13 mouse cellular contexts compared by ENCODE assay signal in genomic region chr1:191444467-191444866, GRCm38 (mm10). TPM values are rescaled to one million over a fixed set of nuclear protein-coding genes. Genes with fewer than 3 reads are reported as not detected.
A peak's percentile ranks its signal among the peaks of the same experiment; 100 is the strongest.
DNase-seq lines count a peak whose midpoint lies in the region; ATAC-seq lines count a peak whose summit lies in the region.
"Had no signal": no experiment of that assay in that cellular context is flagged by ENCODE, and none has a peak within 500 bp of the region (broad histone marks: within the 10 kb centered on the region; RNA-seq: fewer than 3 reads in every experiment).

No protein-coding gene starts in this region.

- 15% methylated on average over 1 of the region's 1 CpGs for WGBS in kidney, embryonic 16.5 days
- WGBS in liver, embryonic 15.5 days (ENCODE audit: insufficient replicate concordance) = 59% methylated on average over 1 of the region's 1 CpGs
- WGBS in forebrain, embryonic 16.5 days = 68% methylated on average over 1 of the region's 1 CpGs
- 48% methylated on average over 1 of the region's 1 CpGs for WGBS in heart, embryonic 12.5 days

- no peaks in the 10 kb centered on the region for H3K9me3 ChIP-seq in kidney, embryonic 16.5 days (ENCODE audit: low read length)
- no peaks in the 10 kb centered on the region for H3K9me3 ChIP-seq in liver, embryonic 15.5 days (replicated peaks)
- no peaks in the 10 kb centered on the region for H3K9me3 ChIP-seq in forebrain, embryonic 16.5 days (ENCODE audit: control insufficient read depth, low read length)
- H3K9me3 ChIP-seq in heart, embryonic 12.5 days (replicated peaks) = no peaks in the 10 kb centered on the region
- H3K9me3 ChIP-seq: embryonic facial prominence, embryonic 12.5 days; G1E had no signal

- no peak overlapping the region for H3K9ac ChIP-seq in kidney, embryonic 16.5 days (replicated peaks; ENCODE audit: low read length)
- H3K9ac ChIP-seq in liver, embryonic 15.5 days = no peak overlapping the region
- no peak overlapping the region for H3K9ac ChIP-seq in forebrain, embryonic 16.5 days (replicated peaks; ENCODE audit: low read depth, low read length)
- no peak overlapping the region for H3K9ac ChIP-seq in heart, embryonic 12.5 days
- H3K9ac ChIP-seq: embryonic facial prominence, embryonic 12.5 days had no signal

- peaks cover 34% of the 10 kb centered on the region for H3K4me1 ChIP-seq in kidney, embryonic 16.5 days (ENCODE audit: insufficient read depth, low read length)
- peaks cover 46% of the 10 kb centered on the region for H3K4me1 ChIP-seq in liver, embryonic 15.5 days (replicated peaks)
- H3K4me1 ChIP-seq in forebrain, embryonic 16.5 days (replicated peaks; ENCODE audit: control insufficient read depth, insufficient read depth, low read length) = no peaks in the 10 kb centered on the region
- H3K4me1 ChIP-seq in heart, embryonic 12.5 days (replicated peaks) = peaks cover 31% of the 10 kb centered on the region
- H3K4me1 ChIP-seq: embryonic facial prominence, embryonic 12.5 days had no signal

- H3K4me2 ChIP-seq in kidney, embryonic 16.5 days (replicated peaks; ENCODE audit: low read depth, low read length) = no peak overlapping the region
- H3K4me2 ChIP-seq in liver, embryonic 15.5 days = no peak overlapping the region
- H3K4me2 ChIP-seq in forebrain, embryonic 16.5 days (ENCODE audit: low read length) = no peak overlapping the region
- no peak overlapping the region for H3K4me2 ChIP-seq in heart, embryonic 12.5 days
- H3K4me2 ChIP-seq: embryonic facial prominence, embryonic 12.5 days had no signal

- peak overlapping the region; percentile 85 for H3K27ac ChIP-seq in kidney, embryonic 16.5 days (ENCODE audit: low read length)
- H3K27ac ChIP-seq in liver, embryonic 15.5 days (replicated peaks) = peak overlapping the region; percentile 74
- no peak overlapping the region for H3K27ac ChIP-seq in forebrain, embryonic 16.5 days (ENCODE audit: low read length)
- no peak overlapping the region for H3K27ac ChIP-seq in heart, embryonic 12.5 days (ENCODE audit: poor library complexity, severe bottlenecking)
- H3K27ac ChIP-seq: embryonic facial prominence, embryonic 12.5 days; macrophage had no signal

- H3K36me3 ChIP-seq in kidney, embryonic 16.5 days (ENCODE audit: insufficient read depth, low read length) = no peaks in the 10 kb centered on the region
- no peaks in the 10 kb centered on the region for H3K36me3 ChIP-seq in liver, embryonic 15.5 days (replicated peaks)
- no peaks in the 10 kb centered on the region for H3K36me3 ChIP-seq in forebrain, embryonic 16.5 days (ENCODE audit: control insufficient read depth, insufficient read depth)
- no peaks in the 10 kb centered on the region for H3K36me3 ChIP-seq in heart, embryonic 12.5 days
- H3K36me3 ChIP-seq: embryonic facial prominence, embryonic 12.5 days; G1E had no signal

- ATAC-seq in kidney, embryonic 16.5 days (ENCODE audit: low FRiP score, low TSS enrichment) = peak; percentile 71
- ATAC-seq in liver, embryonic 15.5 days (ENCODE audit: insufficient read depth) = peak; percentile 38
- ATAC-seq in forebrain, embryonic 16.5 days = no peak
- ATAC-seq in heart, embryonic 12.5 days (ENCODE audit: insufficient number of reproducible peaks, low FRiP score) = no peak

- peak; percentile 43 for DNase-seq in lung, postnatal 10 days
- DNase-seq in lung, postnatal 25 days (ENCODE audit: low spot score) = no peak
- no peak for DNase-seq in retina, embryonic 14.5 days (ENCODE audit: low spot score)
- DNase-seq: adrenal gland, postnatal 25 days; cerebellum, postnatal 36 days; midbrain, embryonic 14.5 days had no signal

- H3K27me3 ChIP-seq in kidney, embryonic 16.5 days (ENCODE audit: insufficient read depth, low read length) = no peaks in the 10 kb centered on the region
- H3K27me3 ChIP-seq in liver, embryonic 15.5 days = no peaks in the 10 kb centered on the region
- no peaks in the 10 kb centered on the region for H3K27me3 ChIP-seq in forebrain, embryonic 16.5 days (replicated peaks; ENCODE audit: control insufficient read depth, insufficient read depth, low read length)
- no peaks in the 10 kb centered on the region for H3K27me3 ChIP-seq in heart, embryonic 12.5 days (replicated peaks)
- H3K27me3 ChIP-seq: embryonic facial prominence, embryonic 12.5 days had no signal

- H3K4me3 ChIP-seq in kidney, embryonic 16.5 days (ENCODE audit: low read length) = no peak overlapping the region
- no peak overlapping the region for H3K4me3 ChIP-seq in liver, embryonic 15.5 days (replicated peaks)
- no peak overlapping the region for H3K4me3 ChIP-seq in forebrain, embryonic 16.5 days (replicated peaks; ENCODE audit: low read length)
- H3K4me3 ChIP-seq in heart, embryonic 12.5 days = no peak overlapping the region
- H3K4me3 ChIP-seq: embryonic facial prominence, embryonic 12.5 days had no signal

RNA-seq across cellular contexts. Expression of gene Ppp2r5a, which starts 41.4 kb away (rescaled TPM):
- polyA plus RNA-seq in kidney, embryonic 16.5 days (2015; fragmentation: Nextera tagmentation; extraction: Ambion mirVana) = 15.7 and 18.8 TPM in 2 replicates
- polyA plus RNA-seq in liver, embryonic 15.5 days (2015; fragmentation: Nextera tagmentation; extraction: Ambion mirVana) = 18.4 and 23.3 TPM in 2 replicates
- 7.9 and 8.7 TPM in 2 replicates for polyA plus RNA-seq in forebrain, embryonic 16.5 days (2015; fragmentation: Nextera tagmentation; extraction: Ambion mirVana)
- polyA plus RNA-seq in heart, embryonic 12.5 days (2016; fragmentation: Nextera tagmentation; extraction: Ambion mirVana) = 43.0 and 45.6 TPM in 2 replicates

Comparison
In these comparisons a context has a peak if more than half of its experiments do, and no peak if none do; other contexts are left out.
1. ATAC-seq: peak in kidney, embryonic 16.5 days (single experiment) and liver, embryonic 15.5 days (single experiment); none in forebrain, embryonic 16.5 days (single experiment) and heart, embryonic 12.5 days (single experiment).
2. H3K27ac ChIP-seq: peak in kidney, embryonic 16.5 days (single experiment) and liver, embryonic 15.5 days (single experiment); none in forebrain, embryonic 16.5 days (single experiment) and heart, embryonic 12.5 days (single experiment).